Mouse (Mus musculus): Measurements from ENCODE around the gene Ubr7.

The Ubr7 gene

GRCm38 (mm10) chr12:102799528-102799927, 41.8 kb downstream of the Ubr7 start:
- in situ Hi-C loops (cut with MboI; ENCODE audit: low sequenced_read_pairs), result no loop called here

DNA sequence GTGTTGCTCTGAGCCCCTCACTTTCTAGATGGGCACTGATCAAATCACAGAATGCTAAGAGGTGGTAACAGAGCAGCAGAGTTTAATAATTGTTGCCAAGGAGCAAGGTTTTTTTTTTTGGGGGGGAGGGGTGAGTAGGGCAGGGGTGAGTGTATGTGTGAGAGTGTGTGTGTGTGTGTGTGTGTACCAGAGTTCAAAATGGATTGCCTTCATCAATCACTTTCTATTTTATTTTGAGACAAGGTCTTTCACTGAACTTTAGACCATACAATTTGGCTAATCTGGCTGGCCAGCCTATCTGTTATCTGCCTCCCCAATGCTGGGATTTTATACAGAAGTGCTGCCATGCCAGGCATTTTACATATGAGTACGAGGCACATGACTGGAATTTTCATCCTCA, 57.1 kb downstream of the Ubr7 start:
- in situ Hi-C loops (cut with MboI; ENCODE audit: low sequenced_read_pairs), result no loop called here

DNA sequence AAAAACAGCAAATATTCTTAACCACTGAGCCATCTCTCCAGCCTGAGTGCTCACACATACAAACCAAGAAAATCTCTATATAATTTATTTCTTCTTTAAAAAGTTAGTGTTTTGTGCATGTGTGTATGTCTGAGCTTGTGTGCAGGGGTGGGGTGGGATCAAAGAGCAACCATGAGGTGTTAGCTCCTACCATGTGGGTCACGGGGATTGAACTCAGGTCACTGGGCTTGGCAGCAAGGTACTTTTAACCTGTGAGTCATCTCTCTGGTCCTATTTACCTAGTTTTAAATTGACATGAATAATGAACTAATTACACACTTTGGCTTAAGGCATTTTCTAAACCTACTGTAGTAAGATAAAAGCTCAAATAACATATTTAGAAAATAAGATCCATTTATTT, 68.6 kb downstream of the Ubr7 start:
- in situ Hi-C loops (cut with MboI; ENCODE audit: low sequenced_read_pairs), result no loop called here

- in situ Hi-C loops (cut with MboI; ENCODE audit: low sequenced_read_pairs), result no loop called here
Observed at GRCm38 (mm10) chr12:102827119-102827518, 69.4 kb downstream of the Ubr7 start.

Data from CH12F3 (cell line).